Mouse (Mus musculus): ENCODE measurements at regions not wholly inside any gene's neighbourhood (a gene's known extent, or its start where the extent isn't known, plus 50 kb on each side); places are given as distances from the start of the nearest gene placed in this dataset.

DNA sequence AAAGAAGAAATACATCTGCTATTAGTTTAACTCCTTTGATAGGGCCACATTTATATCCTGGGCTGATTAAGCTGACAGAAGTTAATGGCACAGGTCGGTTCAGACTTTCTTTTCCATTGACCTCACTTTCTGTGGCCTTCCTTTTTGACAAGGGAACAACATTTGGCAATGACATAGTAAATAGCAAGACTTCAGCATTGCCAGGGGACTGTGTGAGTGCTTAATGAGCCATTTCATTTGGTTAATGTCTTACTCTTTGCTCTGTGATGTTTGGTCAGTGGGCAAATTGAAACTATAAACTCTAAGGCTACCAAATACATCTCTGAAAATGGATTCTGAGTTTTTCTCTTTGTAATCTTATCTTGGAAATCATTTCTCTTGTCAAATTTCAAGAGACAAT is 1405.9 kb downstream of the Nxph1 start:
- DNase-seq (ENCODE audit: low read depth, low spot score), result no peak

DNA sequence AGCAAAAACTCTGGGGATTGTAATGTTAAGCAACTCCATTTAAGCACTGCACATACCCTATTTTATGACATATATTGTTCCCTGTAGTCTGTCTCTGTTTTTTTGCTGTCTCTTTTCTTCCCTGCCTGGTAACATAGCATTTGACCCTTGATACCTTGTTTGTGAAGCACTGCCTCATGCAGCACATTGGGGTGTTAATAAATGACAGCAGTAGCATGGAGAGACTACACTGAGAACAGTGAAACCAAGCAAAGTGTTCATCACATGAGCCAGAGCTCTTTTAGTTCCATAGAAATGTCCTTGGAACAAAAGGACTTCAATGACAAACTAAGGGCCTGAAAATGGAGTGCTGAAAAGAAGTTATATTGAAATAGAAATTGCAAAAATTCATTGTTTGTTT is 1416.9 kb downstream of the Nxph1 start:
- DNase-seq (ENCODE audit: low read depth, low spot score), result no peak

DNA sequence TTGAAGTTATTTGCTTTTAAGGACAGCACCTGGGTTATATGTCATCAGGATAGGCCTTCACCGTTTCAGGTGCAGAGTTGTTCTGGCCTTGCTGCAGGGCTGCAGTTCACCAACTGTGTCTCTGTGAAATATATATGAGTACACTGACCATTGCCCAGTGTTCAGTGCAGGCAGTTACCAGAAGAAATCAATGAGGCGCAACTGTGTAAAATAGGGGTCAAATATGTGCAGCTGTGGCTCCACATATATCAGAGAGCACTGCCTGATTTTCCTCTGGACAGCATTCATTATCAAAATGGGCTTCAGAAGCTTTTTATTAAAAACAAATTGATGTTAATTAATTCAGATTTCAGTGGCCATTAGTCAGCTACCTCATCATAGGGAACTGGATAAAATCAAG is 1426.2 kb downstream of the Nxph1 start:
- DNase-seq (ENCODE audit: low read depth, low spot score), result no peak

DNA sequence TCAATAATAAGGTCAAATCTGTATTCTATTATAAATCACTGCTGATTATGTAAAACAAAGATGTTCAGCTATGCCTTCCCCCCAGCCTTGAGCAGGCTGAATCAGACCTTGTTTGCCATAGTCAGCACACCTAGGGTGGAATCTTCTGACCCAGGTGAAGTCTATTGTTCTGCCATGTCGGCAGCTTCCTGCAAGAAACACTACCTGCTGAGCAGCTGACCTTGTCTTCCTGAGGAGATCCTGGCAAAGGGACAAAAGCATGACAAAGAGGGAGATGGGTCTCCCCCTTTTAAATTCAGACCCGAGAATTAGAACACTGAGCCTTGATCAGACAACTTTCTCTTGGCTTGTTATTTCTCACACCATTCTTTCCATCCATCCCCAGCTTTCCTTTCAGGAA is 1476.4 kb downstream of the Nxph1 start:
- no peak for DNase-seq (ENCODE audit: low read depth, low spot score)

DNA sequence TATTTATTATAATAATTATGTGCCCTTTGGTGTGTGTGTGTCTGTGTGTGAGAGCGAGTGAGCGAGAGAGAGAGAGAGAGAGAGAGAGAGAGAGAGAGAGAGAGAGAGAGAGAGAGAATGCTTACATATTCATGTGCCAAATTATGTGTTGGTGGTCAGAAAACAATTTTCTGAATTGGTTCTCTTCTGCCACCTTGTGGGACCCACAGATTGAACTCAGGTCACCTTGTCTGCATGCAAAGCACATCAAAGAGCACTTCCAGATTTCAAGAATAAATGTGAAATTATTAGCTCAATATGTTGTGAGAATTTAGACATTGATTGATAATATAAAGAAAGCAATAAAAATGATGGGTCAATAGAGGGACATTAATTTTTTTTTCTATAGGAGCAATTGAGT is 1477.3 kb downstream of the Nxph1 start:
- DNase-seq (ENCODE audit: low read depth, low spot score), result peak; percentile 24

DNA sequence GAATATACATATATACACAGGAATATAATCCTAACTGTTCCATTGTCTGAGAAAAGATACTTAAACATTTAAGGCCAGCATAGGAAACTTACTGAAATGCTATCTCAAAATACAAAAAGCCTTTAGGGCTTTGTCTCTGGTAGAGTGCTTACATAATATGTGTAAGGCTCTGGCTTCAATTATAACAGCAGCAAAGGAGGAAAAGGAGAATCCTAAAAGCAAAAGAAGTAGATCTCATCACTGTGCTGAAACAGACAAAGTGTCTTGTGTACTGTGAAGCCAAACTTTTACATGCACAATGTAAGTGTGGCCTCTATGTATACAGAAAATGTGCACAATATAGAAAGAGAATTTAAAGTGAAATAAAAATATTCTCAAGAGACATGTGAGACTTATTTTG is 1464.1 kb downstream of the Ndufa4 start:
- no peak for DNase-seq (ENCODE audit: low read depth, low spot score)

DNA sequence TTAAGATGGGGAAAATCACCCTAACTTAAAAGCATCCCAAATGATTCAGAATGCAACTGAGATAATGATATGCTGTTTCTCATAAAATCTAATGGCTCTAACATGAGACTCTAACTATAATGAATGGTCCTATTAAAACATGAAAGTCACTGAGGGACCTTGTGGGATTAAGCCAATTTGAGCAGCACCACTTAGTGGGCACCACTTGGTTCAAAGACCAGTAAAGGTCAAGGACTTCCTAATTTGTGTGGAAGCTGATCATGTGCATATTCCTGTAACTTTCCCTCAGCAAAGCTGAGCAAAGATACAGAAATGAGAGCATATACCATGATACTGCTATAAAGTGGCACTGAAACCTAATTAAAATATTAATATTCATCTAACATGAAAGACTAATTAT is 1451.3 kb downstream of the Ndufa4 start:
- DNase-seq (ENCODE audit: low read depth, low spot score), result no peak

DNA sequence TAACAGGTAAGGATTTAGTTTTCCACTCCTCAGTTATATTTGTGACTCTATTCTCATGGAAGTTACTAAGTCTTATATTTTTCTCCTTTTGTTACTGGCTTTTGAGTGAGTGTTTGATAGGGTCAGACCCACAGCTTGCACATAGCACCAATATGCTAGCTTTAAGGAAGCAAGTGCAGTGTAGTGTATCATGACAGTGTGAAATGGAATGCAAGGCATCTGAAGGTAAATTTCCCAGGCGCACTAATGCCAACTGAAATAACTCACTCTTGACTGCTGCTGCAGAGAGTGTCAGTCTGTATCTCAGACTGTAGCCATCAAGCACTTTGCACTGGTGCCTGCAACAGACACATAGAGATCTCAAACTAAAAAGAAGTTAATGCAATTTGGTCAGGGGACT is 1438.3 kb downstream of the Ndufa4 start:
- no peak for DNase-seq (ENCODE audit: low read depth, low spot score)

All from A20 (cell line).